Mouse (Mus musculus): ENCODE measurements around the gene Spen. TPM values are rescaled to one million over a fixed set of nuclear protein-coding genes. Genes with fewer than 3 reads are reported as not detected.

Gene Spen
- polyA plus RNA-seq, 1 experiment: 6.9 TPM

DNA sequence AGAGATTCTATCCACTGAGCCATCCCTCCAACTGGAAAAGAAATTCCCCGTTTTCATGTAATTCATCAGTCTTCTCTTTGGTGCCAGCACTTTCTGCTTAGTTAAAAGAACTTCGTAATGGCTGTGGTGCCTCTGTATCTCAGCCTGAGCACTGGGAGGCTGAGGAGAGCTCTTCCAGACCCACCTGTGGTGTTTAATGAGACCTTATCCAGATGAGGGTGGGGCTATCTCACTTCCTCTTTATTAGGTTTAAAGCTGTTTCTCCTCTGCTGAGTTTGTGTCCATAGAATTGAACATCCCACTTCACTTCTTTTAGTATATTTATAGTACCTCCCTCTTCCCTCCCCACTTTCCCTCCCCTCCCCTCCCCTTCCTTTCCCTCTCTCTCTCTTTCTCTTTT, 87.1 kb downstream of the Spen start:
- DNase-seq (ENCODE audit: low read depth): no peak

DNA sequence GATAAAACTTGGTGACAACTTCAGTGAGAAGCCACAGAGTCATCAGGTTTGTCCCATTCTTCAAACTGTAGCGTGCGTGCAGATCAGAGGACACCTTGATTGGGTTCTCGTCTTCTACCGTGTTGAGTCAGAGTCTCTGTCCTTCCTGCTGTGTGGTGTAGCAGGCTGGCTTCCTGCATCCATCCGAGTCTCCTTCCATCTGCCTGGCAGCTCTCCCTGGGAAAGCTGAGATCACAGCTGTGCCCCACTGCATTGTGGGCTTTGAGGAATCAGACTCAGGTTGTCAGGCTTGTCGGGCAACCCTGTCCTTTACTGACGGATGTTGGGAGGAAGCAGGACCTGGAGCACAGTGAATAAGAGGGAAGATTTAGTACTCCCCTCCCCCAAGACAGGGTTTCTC, 92.2 kb downstream of the Spen start:
- DNase-seq (ENCODE audit: low read depth): no peak

DNA sequence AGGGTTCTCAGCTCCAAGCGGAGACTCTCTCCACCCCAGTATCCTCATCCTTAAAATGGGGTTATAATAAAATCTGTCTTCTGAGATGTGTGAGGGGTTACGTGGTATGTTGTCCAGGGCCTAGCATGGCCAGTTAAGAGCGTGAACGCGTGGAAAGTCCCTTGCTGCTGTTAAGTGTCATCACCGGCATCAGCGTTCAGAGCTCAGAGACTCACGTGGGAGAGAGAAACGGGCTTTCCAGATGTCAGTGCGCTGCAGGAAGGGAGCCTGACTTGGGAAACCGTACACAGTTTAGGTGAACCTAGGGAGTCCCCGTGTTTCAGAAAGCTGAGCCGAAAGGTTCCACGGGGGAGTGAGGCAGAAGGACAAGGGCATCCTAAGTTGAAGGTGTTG, 93.1 kb downstream of the Spen start:
- no peak for DNase-seq (ENCODE audit: low read depth)

DNA sequence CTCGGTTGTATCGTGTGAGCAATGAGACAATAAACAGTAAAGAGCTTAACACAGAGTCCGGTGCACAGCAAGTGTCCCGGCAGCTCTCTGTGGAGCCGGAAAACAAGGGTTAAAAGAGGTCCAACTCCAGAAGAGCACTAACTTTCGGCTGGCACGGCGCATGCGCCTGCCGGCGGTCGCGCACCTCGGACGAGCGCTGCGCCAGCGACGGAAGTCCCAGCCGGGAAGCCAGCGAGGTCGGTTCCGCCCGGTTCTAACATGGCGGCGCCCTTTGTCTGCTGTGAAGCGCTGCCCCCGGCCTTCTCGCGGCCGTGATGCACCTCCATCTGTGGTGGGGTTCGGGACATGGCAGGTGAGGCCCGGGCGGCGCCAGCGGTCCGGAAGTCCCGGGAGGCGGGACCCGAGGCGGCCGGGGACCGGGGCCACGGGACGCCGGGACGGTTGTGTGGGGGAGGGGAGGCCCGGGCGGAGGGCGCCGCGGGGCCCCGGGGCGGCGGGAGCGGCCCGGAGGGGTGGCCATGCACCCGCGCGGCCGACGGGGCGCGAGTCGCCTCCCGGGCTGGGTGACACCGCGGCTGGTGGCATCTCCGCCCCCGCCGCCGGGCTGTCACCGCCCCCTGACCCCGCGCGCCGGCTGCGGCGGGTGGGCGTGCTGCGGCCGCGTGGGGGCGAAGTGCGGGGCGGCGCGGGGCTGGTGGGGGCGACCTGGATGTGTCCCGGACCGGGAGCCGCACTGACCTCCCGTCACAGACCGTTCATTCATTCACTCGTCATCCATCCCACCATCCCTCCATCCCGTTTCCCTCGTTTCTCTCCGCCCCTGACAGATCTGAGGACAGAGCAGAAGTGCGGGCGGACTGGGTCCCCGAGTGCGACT, 93.7 kb downstream of the Spen start, which contains the start of gene Zbtb17:
Gene Zbtb17 (plus strand): TSS at position 204 of the 877 bp plus-strand sequence.
- no peak for DNase-seq (ENCODE audit: low read depth)

DNA sequence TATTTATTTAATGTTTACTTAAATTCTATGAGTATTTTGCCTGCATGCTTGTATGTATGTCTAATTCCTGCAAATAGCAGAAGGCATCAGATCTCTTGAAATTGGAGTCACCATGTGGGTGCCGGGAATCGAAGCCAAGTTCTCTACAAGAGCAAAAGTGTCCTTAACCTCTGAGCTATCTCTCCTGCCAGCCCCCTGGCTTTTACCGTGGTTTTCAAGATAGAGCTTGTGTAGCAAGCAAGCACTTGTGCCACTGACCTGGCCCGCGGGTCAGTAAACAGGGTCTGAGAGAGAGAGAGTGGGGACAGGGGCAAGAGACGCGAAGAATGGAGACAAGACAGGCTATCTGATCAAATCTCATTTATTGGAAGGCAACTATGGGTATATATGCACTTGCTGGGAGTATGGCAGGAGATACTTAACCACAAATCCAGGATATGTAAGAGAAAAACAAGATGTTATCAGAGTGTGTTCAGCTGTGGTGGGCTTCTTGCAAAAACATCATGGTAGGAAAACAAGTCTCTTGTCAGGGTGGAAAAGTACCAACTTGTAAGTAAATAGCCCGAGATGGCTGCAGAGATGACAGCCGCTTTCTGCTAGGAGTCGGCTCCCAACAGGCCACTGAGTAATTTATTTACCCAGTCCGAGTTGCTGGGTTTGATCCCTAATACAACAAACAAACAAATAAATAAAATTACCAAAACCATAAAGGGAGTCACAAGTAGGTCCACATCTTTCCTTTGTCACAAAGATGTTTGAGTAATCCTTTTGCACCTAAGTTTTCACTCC, 94.6 kb downstream of the Spen start:
- no peak for DNase-seq (ENCODE audit: low read depth)

DNA sequence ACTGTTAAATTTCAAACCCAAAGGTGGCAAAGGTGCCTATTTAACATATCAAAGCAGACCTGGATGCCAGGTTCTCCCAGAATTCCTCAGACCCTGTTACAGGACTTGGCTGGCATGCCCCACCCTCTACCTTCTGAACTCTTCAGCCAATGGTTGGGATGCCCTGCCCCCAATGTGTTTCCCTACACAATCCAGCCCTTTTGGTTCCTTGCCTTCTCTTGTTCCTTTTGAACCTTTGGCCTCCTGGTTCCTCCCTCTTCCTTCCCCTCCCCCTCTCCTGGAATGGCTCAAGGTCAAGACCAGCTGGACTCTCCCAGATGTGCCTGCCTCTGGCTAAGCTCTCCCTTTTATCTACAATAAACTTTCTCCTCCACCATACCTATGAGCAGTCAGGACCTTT, 97.5 kb downstream of the Spen start:
- no peak for DNase-seq (ENCODE audit: low read depth)

DNA sequence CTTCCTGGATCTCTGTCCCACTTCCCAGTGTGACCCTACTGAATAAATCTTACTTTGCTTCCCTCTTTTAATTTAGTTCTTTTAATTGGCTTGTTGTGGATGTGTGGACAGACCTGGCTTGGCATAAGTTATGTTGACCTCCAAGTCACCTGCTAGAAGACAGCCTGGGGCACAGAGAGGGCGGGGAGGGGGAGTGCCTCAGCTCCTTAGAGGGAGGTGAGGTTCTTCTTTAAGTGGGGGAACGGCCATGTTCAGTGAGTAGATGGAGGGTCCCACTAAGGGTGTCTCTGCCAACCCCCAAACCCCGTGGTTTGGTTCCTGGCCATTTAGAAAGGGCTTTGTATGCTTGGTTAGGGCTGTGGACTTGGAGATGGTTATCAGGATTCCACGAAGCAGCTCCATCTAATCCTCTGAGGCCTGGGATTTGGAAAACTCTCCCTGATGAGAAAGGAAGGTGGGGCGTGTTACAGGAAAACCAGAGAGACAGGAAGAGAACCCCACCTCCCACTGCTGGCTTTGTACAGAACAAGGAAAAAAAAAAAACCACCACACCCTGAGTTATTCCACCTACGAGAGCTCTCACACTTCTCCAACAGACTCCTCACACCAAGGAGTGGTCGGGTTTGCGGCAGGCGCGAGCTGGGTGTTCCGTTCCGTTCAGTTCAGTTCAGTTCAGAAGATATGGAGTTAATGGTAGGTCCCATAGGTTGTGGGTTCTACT, 99.2 kb downstream of the Spen start:
- DNase-seq (ENCODE audit: low read depth): no peak

DNA sequence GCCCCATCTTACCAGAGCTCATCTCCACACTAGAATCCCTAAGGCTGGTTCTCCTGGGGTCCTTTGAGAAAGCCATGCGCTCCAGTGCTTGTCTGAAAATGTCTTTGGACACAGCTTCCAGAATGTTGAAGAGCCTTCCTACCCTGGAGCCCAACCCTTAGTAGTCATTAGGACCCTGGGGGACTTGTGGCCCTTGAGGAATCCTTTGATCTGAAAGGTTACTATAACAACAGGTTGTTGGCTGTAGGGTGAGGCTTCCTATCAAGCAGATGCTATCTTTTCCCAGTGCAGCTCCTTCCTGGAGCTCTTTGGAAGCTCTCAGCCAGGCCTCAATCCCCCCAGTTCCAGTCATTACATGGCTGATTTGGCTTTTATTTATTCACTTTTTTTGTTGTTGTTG, 102.4 kb downstream of the Spen start, which contains the start of gene Srarp:
Gene Srarp (minus strand): TSS at position 132 of the 400 bp plus-strand sequence.
- no peak for DNase-seq (ENCODE audit: low read depth)

DNA sequence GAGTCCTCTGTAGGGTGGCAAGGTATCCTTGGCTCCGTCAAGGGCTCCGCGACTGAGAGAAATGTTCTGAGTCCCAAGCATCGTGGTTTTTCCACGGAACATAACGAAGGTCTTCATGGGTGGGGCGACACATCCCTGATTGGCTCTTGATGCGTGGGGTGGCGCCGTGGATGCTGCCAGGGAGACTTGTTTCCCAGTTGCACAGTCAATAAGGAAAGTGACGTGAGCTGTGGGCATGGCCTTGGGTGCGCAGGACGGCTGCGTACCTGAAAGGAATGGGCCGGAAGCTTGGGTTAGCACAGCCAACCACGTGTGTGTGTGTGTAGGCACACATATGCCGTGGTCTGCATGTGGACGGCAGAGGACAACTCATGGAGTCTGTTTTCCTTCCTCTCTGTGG, 105.2 kb downstream of the Spen start:
- no peak for DNase-seq (ENCODE audit: low read depth)

DNA sequence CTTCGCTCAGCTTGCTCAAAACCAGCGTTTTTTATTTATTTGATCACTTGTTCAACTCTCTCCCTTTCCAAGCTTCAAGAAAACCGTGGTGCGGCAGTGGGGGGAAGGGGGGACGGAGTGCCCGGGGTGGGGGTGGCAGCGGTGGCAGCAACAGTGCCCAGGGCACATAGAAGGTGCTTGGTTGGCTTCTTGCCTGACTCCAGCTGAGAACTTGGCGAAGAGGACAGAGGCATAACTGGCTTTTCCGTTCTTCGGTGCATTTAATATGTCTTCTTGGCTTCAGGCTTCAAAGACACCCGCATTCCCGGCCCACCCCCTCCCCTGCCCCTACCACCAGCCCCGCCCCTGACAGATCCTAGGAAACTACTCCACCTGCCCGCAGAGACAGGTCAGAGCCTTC, 105.7 kb downstream of the Spen start:
- no peak for DNase-seq (ENCODE audit: low read depth)

DNA sequence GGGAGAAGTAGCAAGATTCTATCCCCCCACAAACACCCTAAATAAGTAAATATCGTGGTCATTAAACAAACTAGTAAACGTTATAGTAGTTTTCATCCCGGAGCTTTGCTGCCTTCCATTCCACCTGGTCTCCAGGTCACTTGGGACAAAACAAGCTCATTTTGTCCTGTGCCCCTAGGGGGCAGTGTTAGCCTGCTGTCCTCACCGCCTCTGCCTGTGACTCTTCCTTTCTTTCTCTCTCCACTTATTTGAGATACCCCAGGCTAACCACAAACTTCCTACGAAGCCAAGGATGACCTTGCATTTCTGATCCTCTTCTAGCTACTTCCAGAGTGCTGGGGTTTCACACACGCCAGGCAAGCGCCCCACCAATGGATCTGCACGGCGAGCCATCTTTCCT, 107.4 kb downstream of the Spen start:
- no peak for DNase-seq (ENCODE audit: low read depth)

DNA sequence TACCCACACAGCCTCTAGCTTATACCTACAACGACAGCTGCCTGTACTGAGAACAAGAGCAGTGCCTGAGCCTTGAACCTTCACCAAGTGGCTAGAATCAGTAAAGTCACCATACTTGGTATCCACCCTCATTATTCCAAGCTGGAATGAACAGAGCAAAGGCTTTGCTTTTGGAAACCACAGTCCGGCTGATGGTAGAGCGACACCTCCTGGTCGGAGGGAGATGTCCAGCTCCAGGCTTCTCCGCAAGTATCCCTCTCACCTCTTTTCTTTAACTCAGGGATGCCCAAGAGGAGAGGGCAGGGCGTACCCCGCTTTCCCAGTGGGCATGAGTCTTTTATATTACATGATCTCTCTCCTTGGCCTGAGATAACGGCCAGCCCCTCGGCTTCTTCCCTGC, 108.5 kb downstream of the Spen start:
- DNase-seq (ENCODE audit: low read depth): no peak

DNA sequence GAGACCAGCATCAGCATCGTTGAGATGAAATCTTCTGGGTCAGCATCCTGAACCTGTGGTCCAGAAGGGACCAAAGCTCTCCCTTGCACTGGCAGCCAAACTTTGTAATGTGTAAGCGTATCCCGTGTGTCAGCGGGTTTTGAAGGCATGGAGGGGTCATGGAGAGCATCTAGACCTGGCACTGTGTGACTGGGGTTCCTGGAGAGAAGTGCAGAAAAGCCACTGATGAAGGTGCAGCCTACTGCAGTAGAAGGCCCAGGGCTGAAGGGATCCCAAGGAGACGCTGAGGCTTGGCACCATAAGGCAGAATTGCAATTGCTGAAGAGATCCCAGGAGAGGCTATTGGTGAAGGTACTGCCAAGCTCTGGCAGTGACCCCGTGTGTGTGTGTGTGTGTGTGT, 109.0 kb downstream of the Spen start:
- no peak for DNase-seq (ENCODE audit: low read depth)

DNA sequence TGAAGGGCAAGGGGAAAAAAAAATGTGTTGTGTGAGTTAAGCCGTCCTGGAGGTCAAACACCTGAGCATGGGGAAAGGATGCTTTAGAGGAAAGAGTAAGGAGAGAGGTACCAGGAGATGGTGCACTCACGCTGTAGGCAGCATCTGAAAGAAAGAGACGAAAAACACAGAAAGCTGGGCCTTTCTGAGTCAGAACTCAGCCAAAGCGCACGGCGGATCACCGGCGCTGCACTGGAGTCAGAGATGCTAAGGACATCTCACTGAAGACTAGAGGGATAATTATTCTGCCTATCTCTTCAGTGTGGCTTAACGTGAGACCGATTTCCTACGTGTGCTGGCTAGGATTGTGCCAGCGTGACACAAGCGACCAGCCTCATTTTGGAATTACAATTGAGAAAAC, 110.5 kb downstream of the Spen start:
- DNase-seq (ENCODE audit: low read depth): no peak

DNA sequence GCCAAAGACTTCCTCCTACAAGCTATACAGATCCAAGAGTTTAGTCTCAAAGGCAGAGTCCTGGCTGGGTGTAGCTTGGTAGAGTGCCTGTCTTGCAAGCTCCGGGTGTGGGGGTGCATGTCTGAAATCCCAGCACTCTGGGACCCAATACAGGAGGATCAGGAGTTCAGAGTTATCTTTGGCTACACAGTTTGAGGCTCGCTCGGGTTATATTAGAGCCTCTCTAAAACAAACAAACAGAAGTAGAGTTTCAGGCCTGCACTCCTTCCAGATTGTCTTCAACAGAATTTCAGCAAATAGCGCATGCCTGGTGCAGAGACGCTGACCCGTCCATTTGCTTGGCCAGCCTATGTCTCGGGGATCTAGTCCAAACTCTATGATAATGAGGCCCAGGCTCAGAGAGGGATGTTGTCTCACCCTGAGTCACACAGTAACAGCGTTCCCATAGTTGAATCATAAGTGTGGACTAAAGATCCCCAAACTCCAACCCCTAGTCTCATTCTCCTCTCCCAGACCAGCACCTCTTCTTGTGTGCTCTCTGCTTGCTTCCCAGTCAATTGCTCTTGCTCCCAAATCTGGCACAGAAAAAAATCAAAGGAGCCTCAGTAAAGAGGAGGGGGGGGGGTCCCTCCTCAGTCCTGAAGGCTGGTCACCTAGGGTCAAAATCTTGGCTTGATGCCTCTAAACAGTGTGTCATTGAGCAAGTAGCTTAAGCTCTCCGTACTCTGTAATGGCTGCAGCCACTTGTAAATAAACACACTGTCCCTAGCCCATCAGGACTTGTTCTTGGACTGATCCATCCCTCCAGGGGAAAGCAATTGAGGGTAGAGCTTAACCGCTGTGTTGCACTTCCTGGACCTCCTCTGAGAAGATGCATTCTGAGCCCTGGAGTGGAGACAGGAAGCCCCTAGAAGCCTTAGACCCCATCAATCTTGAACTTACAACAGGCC, 111.3 kb downstream of the Spen start:
- DNase-seq (ENCODE audit: low read depth): no peak

DNA sequence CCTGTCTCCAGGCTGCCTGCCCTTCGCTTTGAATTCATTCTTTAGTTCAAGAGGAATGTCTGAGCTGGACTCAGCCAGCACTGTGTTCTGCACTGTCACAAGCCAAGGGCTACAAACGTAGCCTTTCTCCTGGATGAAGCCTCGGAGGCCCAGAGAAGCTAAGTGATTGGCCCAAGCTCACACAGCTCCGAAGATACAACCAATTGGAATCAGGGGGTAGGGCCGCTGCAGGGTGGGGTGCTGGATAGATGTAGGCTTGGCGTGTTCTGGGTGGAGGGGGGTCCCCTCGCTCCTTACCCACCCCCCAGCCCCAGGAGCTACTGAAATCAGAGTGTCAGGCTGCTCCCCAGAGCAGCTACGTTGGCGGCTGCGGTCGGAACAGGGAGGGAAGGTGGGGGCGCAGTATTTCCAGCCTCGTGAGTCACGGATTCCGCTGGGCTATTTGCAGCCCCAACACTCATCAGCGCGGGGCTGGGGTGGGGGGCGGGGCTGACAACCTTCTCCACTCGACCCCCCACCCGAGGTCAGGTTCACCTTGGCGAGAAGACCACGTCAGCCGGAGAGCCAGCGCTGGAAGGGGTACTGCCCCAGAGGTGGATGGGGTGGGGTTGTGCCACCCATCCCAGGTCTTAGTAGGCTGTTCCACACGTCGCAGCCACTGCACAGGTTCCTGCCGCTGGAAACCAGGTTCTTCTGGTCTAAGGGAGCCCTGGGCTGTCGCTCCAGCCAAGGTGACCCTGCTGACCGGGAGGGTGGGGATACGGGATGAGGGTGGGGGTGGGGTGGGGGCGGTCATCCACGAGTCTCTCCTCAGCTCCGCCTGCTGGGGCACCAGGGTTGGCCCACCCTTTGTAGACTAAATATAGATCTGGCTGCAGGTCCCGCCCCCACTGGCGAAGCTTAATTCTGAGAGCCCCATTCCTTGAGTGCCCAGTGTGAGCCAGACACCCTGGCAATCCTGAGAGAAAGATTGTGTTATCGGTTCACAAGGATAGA, 112.6 kb downstream of the Spen start:
- no peak for DNase-seq (ENCODE audit: low read depth)

DNA sequence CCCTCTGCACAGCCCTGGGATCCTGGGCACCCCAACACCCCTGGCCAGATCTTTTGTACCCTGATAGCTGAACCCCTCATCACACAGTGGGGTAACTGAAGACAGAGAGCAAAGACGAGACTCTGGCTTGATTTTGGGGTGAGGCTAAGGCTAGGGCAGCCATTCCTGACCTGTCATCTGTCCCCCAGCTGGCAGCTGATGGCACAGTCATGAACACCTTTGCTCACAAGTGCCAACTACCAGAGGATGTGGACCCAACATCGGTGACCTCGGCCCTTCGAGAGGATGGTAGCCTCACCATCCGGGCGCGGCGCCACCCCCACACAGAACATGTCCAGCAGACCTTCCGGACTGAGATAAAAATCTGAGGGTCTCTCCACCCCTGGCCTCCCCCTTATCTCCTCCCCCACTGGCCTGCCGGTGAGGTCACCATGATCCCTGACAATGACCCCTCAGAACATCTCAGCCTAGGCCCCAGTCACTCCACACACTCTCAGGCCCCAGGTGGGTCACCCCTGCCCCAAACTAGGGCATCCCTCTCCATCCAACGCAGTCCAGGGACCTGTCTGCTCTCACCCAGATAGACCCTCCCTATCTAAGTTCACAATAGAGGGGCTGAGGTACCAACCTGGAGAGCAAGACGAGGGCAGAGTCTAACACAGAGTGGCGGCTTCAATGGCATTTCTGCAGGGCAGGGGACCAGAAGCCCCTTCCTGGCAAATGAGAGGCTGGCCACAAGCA, 114.5 kb downstream of the Spen start:
- no peak for DNase-seq (ENCODE audit: low read depth)

DNA sequence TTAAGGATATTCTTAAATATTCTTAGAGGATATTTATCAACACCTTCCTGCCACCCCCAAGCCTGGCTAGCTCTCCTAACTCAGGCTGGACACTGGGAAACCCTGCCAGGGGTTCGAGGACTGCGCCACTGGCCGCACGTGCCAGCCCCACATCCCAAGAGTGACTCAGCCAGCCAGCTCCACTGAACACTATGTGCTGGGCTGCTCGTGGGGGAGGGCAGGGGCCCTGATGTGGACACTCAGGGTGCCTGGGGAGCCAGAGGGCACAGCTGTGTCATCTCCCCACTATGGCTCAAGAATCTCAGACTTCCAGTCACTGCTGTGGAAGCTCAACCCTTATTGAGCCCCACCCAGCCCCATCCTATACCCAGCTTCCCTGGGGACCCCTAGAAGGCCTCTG, 115.1 kb downstream of the Spen start:
- DNase-seq (ENCODE audit: low read depth): no peak

DNA sequence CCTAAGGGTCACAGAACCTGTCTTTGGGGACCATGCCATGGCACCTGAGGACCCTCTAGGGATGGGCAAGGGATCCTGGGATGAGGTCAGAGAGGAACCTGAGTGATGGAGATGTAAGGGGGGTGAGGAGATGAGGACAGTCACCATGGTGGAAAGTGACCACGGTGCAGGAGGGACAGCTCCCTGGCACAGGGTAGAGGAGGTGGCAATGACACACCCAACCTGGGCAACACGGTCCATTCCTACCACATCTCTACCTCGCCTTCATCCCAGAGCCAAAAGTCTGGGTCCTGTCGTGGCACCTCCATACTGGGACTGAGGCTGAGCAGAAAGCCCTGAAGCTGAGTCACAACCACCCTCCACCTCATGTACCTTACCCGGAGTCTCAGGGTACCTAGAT, 115.6 kb downstream of the Spen start:
- no peak for DNase-seq (ENCODE audit: low read depth)

Data from gonadal fat pad, adult 2 months (tissue).